Mouse (Mus musculus) ovary, adult 18-20 months (tissue): ENCODE measurements around the gene Slc7a11.

Source experiments
- DNase-seq: peaks from one replicate; pipeline ENCODE4 v3.0.0; 2022; ENCODE audit warnings: low spot score, mixed read lengths

Slc7a11 gene

DNA sequence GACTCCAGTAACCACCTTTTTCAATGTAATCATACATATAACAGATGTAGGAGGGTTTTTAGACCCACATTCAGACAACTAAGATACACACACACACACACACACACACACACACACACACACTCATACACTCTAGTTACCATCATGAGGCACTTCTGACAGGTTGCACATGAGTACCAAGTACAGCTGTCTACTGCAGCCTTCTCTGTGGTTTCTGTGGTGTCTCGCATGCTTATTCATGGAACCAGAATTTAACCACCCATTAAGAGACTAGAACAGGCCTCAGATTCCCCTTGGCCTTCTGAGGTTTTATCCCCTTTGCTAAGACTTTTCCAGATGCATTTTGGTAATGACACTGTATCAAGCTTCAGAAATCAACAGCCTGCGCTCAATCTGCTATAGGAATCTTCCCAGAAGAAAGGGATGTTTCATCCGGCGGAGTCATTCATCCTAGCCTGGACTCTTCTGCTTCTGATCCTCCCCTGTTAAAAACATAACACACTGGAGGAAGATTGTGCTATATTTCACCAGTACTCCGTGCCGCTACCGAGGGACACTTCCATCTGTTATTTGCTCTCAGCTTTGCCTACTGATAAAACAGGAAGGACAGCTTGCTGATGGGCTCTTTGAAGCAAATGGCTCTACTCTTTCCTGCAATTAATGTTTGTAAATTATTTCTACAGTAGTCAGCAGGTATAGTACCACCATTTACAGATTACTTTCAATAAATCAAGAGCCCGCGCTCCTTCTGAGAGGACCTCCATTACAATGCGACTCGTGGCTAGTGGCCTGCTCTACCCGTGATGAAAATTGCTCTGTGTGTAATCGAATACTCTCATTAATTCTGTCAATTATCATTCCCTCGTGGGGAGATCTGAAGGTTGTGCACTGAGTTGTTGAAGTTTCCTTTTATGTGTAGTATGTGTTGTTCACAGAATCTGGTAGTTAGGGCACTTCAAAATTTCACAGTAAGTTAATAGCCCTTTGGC is 135.8 kb downstream of the Slc7a11 start:
- DNase-seq: no peak

DNA sequence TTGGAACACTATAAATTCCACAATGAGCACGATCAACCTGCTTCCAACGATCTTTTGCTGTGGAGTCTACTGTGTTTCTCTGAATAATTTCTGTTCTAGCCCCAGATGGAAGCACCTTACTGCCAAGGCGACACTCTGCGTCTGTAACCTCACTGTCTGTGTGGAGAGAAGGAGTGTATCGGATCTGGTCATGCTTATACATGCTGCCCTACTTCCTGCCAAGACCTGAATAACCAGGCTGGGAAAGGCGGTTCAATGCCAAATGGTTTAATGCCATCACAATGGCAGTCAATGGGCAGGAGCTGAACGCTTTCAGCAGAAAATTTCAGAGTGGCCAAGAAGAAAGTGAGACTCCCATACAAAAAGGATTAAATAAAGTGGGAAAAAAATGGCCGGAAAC is 137.1 kb downstream of the Slc7a11 start:
- no peak for DNase-seq

DNA sequence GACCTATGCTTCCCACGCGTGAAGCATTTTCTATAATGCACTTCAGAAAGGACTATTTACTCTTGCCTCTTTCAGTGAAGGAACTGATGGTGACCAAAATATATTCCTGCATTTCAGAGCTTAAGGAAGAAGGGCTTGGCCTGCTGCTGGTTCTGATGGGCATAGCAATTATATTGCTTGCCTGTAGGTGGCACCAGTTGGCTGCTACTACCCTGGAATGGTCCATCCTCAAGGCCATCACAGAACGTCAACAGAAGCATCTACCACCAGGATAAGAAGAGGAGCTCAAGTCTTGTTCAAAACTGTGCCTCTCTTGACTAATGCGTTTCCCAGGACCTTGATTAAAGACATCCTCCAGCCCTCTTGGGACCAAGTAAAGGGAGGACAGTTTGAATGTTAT is 139.3 kb downstream of the Slc7a11 start:
- peak; percentile 17 for DNase-seq

DNA sequence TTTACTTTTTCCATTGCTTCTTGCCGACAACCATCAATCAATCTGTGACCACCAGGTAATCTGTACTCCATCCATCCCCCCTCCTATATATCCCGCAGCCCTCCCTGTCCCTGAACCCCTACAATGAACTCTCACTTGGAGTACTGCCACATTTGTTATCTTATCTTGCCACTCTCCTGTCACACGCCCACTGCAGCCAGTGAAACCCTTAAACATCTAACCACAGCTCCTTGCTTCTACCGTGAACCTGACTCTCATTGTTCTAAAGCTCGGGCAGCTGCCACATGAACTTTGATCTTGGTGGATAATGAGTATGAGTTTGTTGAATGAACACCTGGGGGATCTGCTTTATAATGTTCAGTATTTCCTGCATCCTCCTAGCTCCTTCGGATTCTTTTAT is 140.8 kb downstream of the Slc7a11 start:
- DNase-seq: no peak

DNA sequence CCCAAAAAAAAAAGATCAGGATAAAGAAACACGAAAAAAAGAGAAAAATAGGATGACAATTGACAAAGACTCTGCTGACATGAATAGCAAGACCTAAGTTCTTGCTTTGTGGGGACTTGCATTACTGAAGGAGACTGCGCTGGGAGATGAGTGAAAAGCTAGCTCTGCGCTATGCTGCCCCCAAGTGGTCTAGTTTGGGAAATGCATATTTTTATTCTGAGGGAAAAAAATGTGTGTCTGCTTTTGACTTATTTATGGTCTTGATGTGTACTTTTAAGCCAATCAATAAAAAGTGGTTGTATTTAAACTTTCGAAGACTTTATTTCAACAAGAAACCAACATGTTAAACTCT is 142.5 kb downstream of the Slc7a11 start:
- peak; percentile 15 for DNase-seq

DNA sequence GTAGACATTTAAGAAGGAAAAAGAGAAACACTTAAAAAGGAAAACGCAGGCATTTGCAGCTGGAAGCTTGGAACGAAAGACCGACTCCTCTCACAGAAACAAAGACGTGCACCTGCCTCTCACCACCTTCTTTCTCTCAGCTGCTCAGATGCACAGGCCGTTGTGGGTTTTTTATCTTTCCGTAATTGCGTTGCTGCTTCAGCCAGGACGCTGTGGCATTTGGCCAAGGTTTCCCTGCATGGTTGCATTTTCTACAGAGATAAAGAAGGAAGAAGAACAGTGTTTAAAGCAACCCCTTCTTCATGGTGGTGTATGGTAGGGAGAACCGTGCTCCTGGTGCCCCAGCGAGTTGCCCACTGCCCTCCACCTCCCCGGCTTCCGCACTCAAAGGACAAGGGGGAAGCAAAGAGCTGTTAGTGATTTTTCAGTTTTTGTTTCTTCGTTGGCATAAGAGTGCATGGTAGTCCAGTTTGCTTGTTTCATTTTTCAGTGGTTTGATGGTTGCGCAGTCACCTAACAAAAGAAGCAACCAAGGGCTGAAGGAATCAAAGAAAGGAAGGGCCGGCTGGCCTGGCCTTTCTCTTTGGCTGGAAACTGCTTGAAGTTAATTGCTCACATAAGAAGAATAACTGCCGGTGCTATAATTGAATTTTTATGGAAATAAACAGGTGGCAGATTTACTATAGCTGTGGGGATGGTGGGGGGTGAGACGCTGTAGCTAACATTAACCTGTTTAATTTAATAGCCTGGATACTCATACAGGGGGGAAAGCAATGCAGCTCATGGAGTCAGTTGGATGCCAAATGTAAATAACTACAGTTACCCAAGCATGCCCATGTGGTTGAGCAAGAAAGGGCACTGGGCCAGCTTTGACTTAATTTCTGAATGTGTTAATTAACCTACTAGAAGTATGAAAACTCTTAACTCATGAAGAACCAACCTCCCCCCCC is 143.1 kb downstream of the Slc7a11 start:
- no peak for DNase-seq

DNA sequence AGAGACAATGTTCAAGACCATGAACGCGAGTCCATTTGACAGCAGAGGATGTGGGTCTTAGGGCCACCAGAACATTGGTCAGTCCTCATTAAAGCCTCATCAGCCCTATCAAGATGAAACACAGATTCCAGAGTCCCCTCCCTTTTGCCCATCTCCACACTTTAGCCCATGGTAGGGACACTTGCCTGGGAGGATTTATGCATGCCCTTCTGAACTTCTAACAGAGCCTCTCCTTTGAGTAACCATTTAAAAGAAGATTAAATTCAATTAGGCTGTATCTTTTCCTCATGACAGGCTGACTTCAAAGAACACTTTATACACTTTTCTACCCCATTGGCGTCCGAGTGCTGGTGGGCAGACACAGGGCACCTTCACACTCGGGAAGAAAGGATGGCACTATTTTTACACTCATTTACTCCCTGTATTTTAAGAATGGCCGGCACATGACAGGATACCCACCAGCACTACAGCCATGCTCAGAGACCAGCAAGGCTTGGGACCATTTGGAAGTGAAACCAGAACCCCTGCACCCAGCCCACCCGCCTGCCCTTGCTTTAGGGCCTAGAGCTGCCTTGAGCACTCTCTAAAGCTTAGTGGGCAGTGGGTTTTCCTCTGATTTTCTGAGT is 144.9 kb downstream of the Slc7a11 start:
- no peak for DNase-seq

DNA sequence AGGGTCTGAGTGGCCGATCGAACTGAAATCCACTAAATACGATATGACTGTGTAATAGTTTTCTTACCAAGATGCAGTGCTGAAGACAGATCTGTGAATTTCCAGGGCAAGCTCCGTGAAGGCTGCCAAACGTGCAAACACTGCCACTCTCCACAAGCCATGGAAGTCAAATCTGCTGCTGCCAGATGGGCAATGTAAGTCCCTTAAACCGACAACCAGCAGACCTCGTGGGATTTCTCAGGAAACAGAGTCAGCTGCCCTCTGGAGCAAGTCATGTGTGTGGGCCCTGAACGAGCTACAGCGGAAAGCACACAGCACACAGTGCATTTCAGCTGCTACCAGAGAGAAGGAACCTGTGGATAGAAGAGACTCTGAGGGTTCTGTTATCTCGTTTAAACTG is 146.5 kb downstream of the Slc7a11 start:
- no peak for DNase-seq

DNA sequence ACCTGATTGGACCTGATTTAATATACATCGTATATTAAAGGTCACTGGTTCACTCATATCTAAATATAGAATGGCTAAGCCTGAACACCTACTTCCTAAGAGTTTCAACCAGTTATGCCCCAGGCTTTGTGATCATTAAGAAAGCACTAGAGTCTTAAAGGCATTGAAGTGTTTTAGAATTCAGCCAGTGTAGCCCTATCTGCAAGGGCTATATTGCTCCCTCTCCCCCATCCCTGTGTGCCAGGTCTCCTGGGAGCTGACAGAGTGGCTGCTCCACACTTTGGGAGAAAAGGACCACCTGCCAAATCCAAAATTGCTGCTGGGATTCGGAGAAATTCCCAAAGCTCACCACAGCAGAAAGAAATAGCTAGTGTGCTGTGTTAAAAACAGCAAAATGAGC is 168.4 kb downstream of the Slc7a11 start:
- DNase-seq: no peak

DNA sequence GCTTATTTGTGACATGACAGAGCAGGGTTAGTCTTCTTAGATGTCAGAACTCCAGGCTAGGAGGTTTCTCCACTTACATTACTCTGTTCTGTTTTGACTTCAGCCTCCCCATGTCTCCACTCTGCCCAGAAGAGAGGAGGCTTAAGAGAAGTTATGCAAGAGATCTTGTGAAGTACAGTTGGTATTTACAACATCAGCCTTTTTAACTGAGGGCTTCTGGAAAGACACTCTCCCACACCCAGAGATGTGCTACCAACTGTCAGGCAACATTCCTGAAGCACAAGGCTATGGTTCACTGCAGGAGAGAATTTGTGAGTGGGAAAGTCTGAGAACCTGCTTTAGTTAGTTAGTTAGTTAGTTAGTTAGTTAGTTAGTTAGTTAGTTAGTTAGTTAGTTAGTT is 171.2 kb downstream of the Slc7a11 start:
- no peak for DNase-seq

DNA sequence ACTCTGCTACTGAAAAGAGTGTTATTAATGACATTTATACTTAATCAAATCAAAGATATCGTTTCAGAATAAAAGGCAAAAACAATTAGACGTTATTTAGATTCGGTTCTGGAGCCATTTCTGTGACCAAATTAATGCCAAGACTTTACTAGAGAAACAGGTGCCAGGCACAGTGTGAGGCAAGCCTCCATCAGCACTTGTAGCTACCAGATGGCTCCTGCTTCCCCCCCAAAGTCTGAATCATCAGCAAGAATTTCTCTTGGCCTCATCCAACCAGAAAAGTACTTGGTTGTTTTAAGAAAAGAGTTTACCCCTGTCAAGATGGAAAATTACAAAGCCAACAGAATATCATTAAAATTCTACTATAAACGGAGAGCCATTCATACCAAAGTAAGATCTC is 173.7 kb downstream of the Slc7a11 start:
- DNase-seq: no peak

DNA sequence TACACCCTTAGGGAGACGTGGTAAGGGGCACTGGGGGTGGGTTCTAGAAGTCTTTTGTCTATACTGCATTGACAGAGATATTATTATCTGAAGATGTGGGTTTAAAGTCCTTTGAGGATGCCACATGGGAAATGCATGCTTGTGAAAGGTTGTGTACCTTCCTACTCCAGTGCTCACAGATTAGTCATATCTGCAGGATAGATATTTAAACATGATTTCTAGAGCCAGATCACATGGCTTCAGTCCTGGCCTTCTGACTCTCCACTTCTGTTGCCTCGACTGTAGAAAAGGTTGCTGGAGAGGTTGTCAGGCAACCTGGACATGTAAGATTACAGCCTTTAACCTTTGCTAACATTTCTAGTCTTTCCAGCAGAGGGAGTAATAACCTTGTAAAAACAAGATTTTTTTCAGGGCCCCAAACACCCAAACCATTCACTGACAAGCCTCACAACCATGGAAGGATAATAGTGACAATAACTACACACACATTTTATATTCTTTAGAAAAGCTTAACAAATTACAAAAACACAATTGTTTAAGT is 180.8 kb downstream of the Slc7a11 start:
- DNase-seq: no peak

DNA sequence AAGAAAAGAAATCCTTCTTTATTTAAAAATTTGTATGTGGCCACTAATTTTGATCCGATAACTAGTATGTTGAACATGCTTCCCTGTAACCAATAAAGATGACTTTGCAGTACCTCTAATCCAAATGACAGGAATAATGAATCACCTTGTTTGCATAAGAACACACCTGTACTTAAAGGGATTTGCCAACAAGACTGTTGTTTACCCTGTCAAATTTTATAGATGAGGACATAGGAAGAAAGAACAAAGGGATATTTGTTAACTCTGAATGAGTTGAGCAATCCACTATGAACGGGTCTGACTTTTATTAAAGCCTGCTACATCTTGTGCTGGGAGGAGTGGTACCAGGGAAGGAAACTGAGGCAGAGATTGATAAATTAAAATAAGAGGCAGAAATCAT is 181.3 kb downstream of the Slc7a11 start:
- DNase-seq: no peak

DNA sequence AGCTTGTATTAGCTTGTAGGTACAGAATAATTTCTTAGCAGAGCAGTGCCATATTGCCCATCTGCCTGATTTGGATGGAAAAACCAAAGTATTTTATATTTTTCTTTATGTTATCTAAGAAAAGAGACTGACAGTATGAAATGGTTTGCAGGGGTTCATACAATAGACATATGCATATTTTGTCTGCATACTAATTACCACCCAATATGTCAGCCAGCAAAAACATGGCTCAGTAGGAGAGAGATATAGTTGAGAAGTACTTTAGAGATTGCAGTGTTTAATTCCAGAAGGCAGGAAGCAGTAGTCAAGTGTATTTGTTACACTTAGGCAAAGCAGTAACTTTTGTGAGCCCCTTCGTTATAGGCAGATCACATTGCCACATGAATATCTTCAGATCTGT is 182.7 kb downstream of the Slc7a11 start:
- no peak for DNase-seq

DNA sequence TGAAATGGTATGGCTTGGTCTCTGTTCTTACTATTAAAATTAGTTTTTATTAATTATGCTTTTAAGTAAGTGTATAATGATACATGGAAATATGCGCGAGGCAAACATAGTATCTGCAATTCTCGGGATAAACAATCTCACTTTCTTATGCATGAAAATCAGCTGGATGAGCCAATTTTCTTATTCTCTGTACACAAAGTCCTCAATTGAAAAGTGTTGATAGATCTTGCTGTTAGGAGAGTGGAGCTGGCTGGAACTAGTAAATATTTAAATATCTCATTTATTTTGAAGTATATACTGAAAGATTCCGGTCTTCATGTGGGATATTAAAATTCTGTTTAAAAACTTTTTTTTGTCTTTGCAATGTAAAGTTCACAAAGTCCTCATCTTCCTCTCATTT is 184.6 kb downstream of the Slc7a11 start:
- DNase-seq: no peak

DNA sequence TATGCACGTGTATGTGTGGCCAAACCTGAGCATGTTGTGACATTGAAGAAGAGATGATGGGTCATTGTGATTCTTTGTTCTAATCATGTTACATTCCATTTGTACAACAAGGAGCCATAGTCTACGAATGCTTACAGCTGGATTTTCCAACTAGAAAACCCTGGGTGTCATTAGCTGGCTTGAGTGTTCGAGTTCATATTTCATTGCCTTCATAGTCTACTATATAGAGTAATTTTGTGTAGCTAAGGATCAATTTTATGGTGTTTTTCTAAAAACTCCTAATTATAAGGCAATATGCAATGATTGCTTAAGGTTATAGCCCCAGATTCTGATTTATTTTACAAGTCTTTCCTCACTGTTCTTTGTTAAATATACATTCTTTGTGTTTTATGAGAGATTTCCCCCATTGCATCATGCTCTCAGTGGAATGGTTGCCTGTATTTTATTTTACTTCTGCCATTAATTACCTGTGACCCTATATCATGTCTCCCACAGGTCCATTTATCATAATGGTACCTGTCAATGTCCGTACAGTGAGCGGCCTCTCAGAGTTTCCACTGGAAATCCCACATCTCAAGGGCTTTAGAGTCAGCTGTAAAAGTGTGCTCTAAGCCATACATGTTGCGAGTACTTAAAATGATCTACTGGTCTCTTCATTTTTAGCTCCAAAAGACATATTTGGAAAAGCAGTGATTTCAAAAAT is 193.7 kb downstream of the Slc7a11 start:
- no peak for DNase-seq

DNA sequence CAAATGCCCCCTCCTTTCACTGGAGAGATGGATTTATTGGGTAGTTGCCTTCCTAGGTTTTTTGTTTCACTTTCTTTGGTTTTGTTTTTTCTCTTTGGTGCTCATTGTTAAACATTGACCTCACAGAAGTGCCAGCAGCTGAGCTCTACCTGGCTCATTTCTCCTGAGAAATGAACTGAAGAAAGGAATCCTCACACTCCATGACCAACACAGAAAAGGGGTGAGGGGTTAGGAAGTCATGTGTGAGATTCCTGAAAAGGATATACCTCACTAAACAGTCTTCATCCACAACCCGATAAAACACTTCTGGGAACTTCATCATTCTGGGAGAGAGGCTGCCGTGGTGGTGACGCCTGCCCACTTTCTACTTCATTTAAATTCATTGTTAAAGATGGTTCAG is 207.4 kb downstream of the Slc7a11 start:
- no peak for DNase-seq

DNA sequence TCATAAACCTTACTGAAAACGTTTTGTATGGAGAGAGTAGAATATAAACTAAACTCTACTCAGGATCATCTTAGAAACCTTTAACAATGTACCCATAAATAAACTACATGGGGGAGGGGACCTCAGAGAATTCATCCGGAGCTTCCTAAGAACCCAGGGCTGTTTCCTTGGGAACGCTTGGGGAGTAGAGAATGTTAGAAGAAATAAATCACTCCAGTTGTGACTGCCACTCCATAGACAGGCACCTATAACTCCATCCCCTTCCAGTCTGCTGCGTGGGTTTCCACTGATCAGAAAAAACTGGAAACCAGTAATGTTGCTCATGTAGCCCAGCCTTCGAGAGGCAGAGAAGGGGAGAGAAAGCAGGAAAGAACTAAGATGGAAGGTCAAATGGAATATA is 210.3 kb downstream of the Slc7a11 start:
- no peak for DNase-seq

DNA sequence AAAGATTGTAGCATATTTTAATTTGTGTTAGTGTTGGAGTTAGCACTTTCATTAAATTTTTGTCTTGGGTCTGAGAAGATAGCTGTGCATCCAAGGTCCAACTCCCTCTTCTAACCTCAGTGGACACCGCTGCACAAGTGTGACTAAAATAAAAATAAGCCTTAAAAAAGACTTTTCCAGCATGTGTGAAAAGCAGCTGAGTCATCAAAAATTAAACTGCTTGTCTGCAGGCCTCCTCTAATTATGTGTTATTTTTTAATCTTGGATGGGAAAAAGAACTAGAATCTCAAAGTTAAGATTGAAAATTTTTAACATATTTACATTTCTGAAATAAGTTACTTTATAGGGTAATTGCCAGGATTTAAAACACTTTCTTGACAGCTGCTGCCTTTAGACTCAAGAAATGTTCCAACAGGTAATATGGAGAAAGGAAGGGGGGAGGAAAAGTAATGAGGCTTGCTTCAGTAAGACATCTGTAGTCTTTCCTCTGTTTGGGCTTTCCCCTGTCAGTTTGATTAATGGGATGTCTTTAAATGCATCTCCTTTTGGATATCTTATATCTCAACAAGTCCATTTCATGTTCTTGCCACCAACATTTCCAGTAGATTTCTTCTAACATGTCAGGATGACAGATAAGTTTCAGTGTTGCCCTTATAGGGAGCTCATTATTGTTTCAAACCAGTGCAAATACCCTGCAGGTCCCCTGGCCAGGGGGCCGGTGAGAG is 218.9 kb downstream of the Slc7a11 start:
- no peak for DNase-seq

DNA sequence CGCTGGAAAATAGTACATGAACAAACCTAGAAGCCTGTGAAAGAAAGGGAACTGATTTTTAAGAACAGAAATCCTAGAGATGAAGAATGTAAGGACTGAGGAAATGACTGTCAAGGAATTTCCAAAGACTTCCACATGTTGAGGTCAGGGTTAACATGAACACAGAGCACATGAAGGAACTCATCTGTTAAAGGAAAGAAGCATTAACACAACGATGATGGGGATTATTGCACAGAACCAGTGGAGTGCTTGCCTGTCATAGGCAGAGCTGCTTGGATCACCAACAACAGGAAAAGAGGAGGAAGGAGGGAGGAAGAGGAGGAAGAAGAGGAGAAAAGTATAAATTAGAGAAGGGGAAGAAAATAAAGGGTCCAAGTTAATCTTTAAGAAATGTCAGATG is 223.0 kb downstream of the Slc7a11 start:
- DNase-seq: no peak

DNA sequence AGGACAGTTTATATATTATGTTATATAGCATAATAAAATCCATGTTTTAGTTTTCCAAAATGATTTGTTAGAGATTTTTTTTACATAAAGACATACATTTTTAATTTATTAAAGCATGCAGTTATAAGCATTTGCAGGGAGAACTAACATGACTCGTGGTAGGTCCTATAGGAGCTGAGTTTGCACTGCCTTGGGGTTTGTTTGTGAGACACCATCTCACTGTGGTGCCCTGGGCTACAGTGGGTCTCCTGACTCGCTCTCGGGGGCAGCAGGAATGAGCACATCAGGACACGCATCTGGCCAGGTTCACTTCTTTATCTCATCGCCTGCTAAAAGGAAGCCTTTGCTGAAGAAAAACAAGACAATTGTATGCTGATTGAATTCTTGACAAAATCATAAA is 257.0 kb downstream of the Slc7a11 start:
- no peak for DNase-seq
